Mouse (Mus musculus): Measurements from ENCODE around the gene Igflr1. TPM values are rescaled to one million over a fixed set of nuclear protein-coding genes. Genes with fewer than 3 reads are reported as not detected.

The Igflr1 gene
- not detected for polyA plus RNA-seq (2014; fragmentation: Illumina TruSeq; extraction: RNeasy Lipid Tissue Mini Kit (QIAGEN cat#74804); ENCODE audit: low read depth, low replicate concordance)

GRCm38 (mm10) chr7:30564970-30565571 lies at the start of gene Igflr1:
TSS of gene Igflr1 (plus strand) at chr7:30565427.

GRCm38 (mm10) chr7:30534633-30535577 lies 30.3 kb upstream of the Igflr1 start, which contains the start of gene Arhgap33:
TSS of gene Arhgap33 (minus strand) at chr7:30535060.

GRCm38 (mm10) chr7:30552102-30553020 lies 12.9 kb upstream of the Igflr1 start, which contains the start of the genes Hspb6 and Proser3:
TSS of gene Hspb6 (plus strand) at chr7:30552178.
TSS of gene Proser3 (minus strand) at chr7:30552299.

GRCm38 (mm10) chr7:30559443-30559954 lies 5.7 kb upstream of the Igflr1 start, which contains the start of gene Lin37:
TSS of gene Lin37 (minus strand) at chr7:30559838.

GRCm38 (mm10) chr7:30563117-30563905 lies 1.9 kb upstream of the Igflr1 start, which contains the start of the genes U2af1l4, Gm49396 and Psenen:
TSS of gene U2af1l4 (plus strand) at chr7:30563301.
TSS of gene Gm49396 (plus strand) at chr7:30563344.
TSS of gene Psenen (minus strand) at chr7:30563627.

GRCm38 (mm10) chr7:30588676-30589434 lies 23.6 kb downstream of the Igflr1 start, which contains the start of gene Kmt2b:
TSS of gene Kmt2b (minus strand) at chr7:30588726.

GRCm38 (mm10) chr7:30598786-30599185 lies 33.6 kb downstream of the Igflr1 start, which contains the start of gene Zbtb32:
TSS of gene Zbtb32 (minus strand) at chr7:30598909.

GRCm38 (mm10) chr7:30612654-30613402 lies 47.6 kb downstream of the Igflr1 start, which contains the start of gene Upk1a:
TSS of gene Upk1a (minus strand) at chr7:30612847.

Other genes starting within 250 kb of the Igflr1 start
- gene E130208F15Rik, start 243.7 kb upstream of the Igflr1 start, polyA plus RNA-seq (2014; fragmentation: Illumina TruSeq; extraction: RNeasy Lipid Tissue Mini Kit (QIAGEN cat#74804); ENCODE audit: low read depth, low replicate concordance): 1.2 TPM
- 3.0 TPM for gene Sdhaf1, start 241.5 kb upstream of the Igflr1 start, polyA plus RNA-seq (2014; fragmentation: Illumina TruSeq; extraction: RNeasy Lipid Tissue Mini Kit (QIAGEN cat#74804); ENCODE audit: low read depth, low replicate concordance)
- 1.4 TPM for gene Lrfn3, start 202.7 kb upstream of the Igflr1 start, polyA plus RNA-seq (2014; fragmentation: Illumina TruSeq; extraction: RNeasy Lipid Tissue Mini Kit (QIAGEN cat#74804); ENCODE audit: low read depth, low replicate concordance)
- 3.2 TPM for gene Tyrobp, start 151.7 kb upstream of the Igflr1 start, polyA plus RNA-seq (2014; fragmentation: Illumina TruSeq; extraction: RNeasy Lipid Tissue Mini Kit (QIAGEN cat#74804); ENCODE audit: low read depth, low replicate concordance)
- not detected for gene Hcst, start 145.6 kb upstream of the Igflr1 start, polyA plus RNA-seq (2014; fragmentation: Illumina TruSeq; extraction: RNeasy Lipid Tissue Mini Kit (QIAGEN cat#74804); ENCODE audit: low read depth, low replicate concordance)
- not detected for gene Nfkbid, start 143.7 kb upstream of the Igflr1 start, polyA plus RNA-seq (2014; fragmentation: Illumina TruSeq; extraction: RNeasy Lipid Tissue Mini Kit (QIAGEN cat#74804); ENCODE audit: low read depth, low replicate concordance)
- 8.6 TPM for gene Aplp1, start 119.9 kb upstream of the Igflr1 start, polyA plus RNA-seq (2014; fragmentation: Illumina TruSeq; extraction: RNeasy Lipid Tissue Mini Kit (QIAGEN cat#74804); ENCODE audit: low read depth, low replicate concordance)
- not detected for gene Kirrel2, start 107.7 kb upstream of the Igflr1 start, polyA plus RNA-seq (2014; fragmentation: Illumina TruSeq; extraction: RNeasy Lipid Tissue Mini Kit (QIAGEN cat#74804); ENCODE audit: low read depth, low replicate concordance)
- gene Nphs1, start 107.1 kb upstream of the Igflr1 start, polyA plus RNA-seq (2014; fragmentation: Illumina TruSeq; extraction: RNeasy Lipid Tissue Mini Kit (QIAGEN cat#74804); ENCODE audit: low read depth, low replicate concordance): not detected
- gene Prodh2, start 71.8 kb upstream of the Igflr1 start, polyA plus RNA-seq (2014; fragmentation: Illumina TruSeq; extraction: RNeasy Lipid Tissue Mini Kit (QIAGEN cat#74804); ENCODE audit: low read depth, low replicate concordance): not detected
- gene Arhgap33, start 30.4 kb upstream of the Igflr1 start, polyA plus RNA-seq (2014; fragmentation: Illumina TruSeq; extraction: RNeasy Lipid Tissue Mini Kit (QIAGEN cat#74804); ENCODE audit: low read depth, low replicate concordance): 0.23 TPM
- 50.0 TPM for gene Hspb6, start 13.2 kb upstream of the Igflr1 start, polyA plus RNA-seq (2014; fragmentation: Illumina TruSeq; extraction: RNeasy Lipid Tissue Mini Kit (QIAGEN cat#74804); ENCODE audit: low read depth, low replicate concordance)
- gene Proser3, start 13.1 kb upstream of the Igflr1 start, polyA plus RNA-seq (2014; fragmentation: Illumina TruSeq; extraction: RNeasy Lipid Tissue Mini Kit (QIAGEN cat#74804); ENCODE audit: low read depth, low replicate concordance): 1.5 TPM
- gene Lin37, start 5.6 kb upstream of the Igflr1 start, polyA plus RNA-seq (2014; fragmentation: Illumina TruSeq; extraction: RNeasy Lipid Tissue Mini Kit (QIAGEN cat#74804); ENCODE audit: low read depth, low replicate concordance): 6.5 TPM
- gene U2af1l4, start 2.1 kb upstream of the Igflr1 start, polyA plus RNA-seq (2014; fragmentation: Illumina TruSeq; extraction: RNeasy Lipid Tissue Mini Kit (QIAGEN cat#74804); ENCODE audit: low read depth, low replicate concordance): 13.9 TPM
- 3.4 TPM for gene Gm49396, start 2.1 kb upstream of the Igflr1 start, polyA plus RNA-seq (2014; fragmentation: Illumina TruSeq; extraction: RNeasy Lipid Tissue Mini Kit (QIAGEN cat#74804); ENCODE audit: low read depth, low replicate concordance)
- gene Psenen, start 1.8 kb upstream of the Igflr1 start, polyA plus RNA-seq (2014; fragmentation: Illumina TruSeq; extraction: RNeasy Lipid Tissue Mini Kit (QIAGEN cat#74804); ENCODE audit: low read depth, low replicate concordance): 31.7 TPM
- 5.8 TPM for gene Kmt2b, start 23.3 kb downstream of the Igflr1 start, polyA plus RNA-seq (2014; fragmentation: Illumina TruSeq; extraction: RNeasy Lipid Tissue Mini Kit (QIAGEN cat#74804); ENCODE audit: low read depth, low replicate concordance)
- gene Zbtb32, start 33.5 kb downstream of the Igflr1 start, polyA plus RNA-seq (2014; fragmentation: Illumina TruSeq; extraction: RNeasy Lipid Tissue Mini Kit (QIAGEN cat#74804); ENCODE audit: low read depth, low replicate concordance): not detected
- not detected for gene Upk1a, start 47.4 kb downstream of the Igflr1 start, polyA plus RNA-seq (2014; fragmentation: Illumina TruSeq; extraction: RNeasy Lipid Tissue Mini Kit (QIAGEN cat#74804); ENCODE audit: low read depth, low replicate concordance)
- 1,385 TPM for gene Cox6b1, start 60.7 kb downstream of the Igflr1 start, polyA plus RNA-seq (2014; fragmentation: Illumina TruSeq; extraction: RNeasy Lipid Tissue Mini Kit (QIAGEN cat#74804); ENCODE audit: low read depth, low replicate concordance)
- gene Etv2, start 70.4 kb downstream of the Igflr1 start, polyA plus RNA-seq (2014; fragmentation: Illumina TruSeq; extraction: RNeasy Lipid Tissue Mini Kit (QIAGEN cat#74804); ENCODE audit: low read depth, low replicate concordance): not detected
- not detected for gene Rbm42, start 84.9 kb downstream of the Igflr1 start, polyA plus RNA-seq (2014; fragmentation: Illumina TruSeq; extraction: RNeasy Lipid Tissue Mini Kit (QIAGEN cat#74804); ENCODE audit: low read depth, low replicate concordance)
- gene Haus5, start 99.6 kb downstream of the Igflr1 start, polyA plus RNA-seq (2014; fragmentation: Illumina TruSeq; extraction: RNeasy Lipid Tissue Mini Kit (QIAGEN cat#74804); ENCODE audit: low read depth, low replicate concordance): 2.0 TPM
- gene Pmis2, start 106.2 kb downstream of the Igflr1 start, polyA plus RNA-seq (2014; fragmentation: Illumina TruSeq; extraction: RNeasy Lipid Tissue Mini Kit (QIAGEN cat#74804); ENCODE audit: low read depth, low replicate concordance): not detected
- not detected for gene 2200002J24Rik, start 133.5 kb downstream of the Igflr1 start, polyA plus RNA-seq (2014; fragmentation: Illumina TruSeq; extraction: RNeasy Lipid Tissue Mini Kit (QIAGEN cat#74804); ENCODE audit: low read depth, low replicate concordance)
- gene Atp4a, start 146.8 kb downstream of the Igflr1 start, polyA plus RNA-seq (2014; fragmentation: Illumina TruSeq; extraction: RNeasy Lipid Tissue Mini Kit (QIAGEN cat#74804); ENCODE audit: low read depth, low replicate concordance): not detected
- gene Tmem147, start 164.1 kb downstream of the Igflr1 start, polyA plus RNA-seq (2014; fragmentation: Illumina TruSeq; extraction: RNeasy Lipid Tissue Mini Kit (QIAGEN cat#74804); ENCODE audit: low read depth, low replicate concordance): 14.1 TPM
- not detected for gene Gapdhs, start 178.3 kb downstream of the Igflr1 start, polyA plus RNA-seq (2014; fragmentation: Illumina TruSeq; extraction: RNeasy Lipid Tissue Mini Kit (QIAGEN cat#74804); ENCODE audit: low read depth, low replicate concordance)
- 12.7 TPM for gene Sbsn, start 186.0 kb downstream of the Igflr1 start, polyA plus RNA-seq (2014; fragmentation: Illumina TruSeq; extraction: RNeasy Lipid Tissue Mini Kit (QIAGEN cat#74804); ENCODE audit: low read depth, low replicate concordance)
- 7.0 TPM for gene Dmkn, start 198.3 kb downstream of the Igflr1 start, polyA plus RNA-seq (2014; fragmentation: Illumina TruSeq; extraction: RNeasy Lipid Tissue Mini Kit (QIAGEN cat#74804); ENCODE audit: low read depth, low replicate concordance)
- not detected for gene Krtdap, start 222.5 kb downstream of the Igflr1 start, polyA plus RNA-seq (2014; fragmentation: Illumina TruSeq; extraction: RNeasy Lipid Tissue Mini Kit (QIAGEN cat#74804); ENCODE audit: low read depth, low replicate concordance)

Measured in adrenal gland, adult 10 weeks (tissue).